Mouse (Mus musculus) lung, adult 2 months (tissue): ENCODE data around the gene 4930469K13Rik. TPM values are rescaled to one million over a fixed set of nuclear protein-coding genes. Genes with fewer than 3 reads are reported as not detected.

Experiments
- DNase-seq: peaks from one replicate; pipeline ENCODE4 v3.0.0; 2022
- H3K4me1 ChIP-seq: fragments of 200-500 bp; 2 replicates; pipeline ENCODE4 v1.6.1; 2011; ENCODE audit warnings: low read length; ENCODE audit not compliant: control insufficient read depth, insufficient read depth
- H3K4me3 ChIP-seq: fragments of 200-500 bp; replicated peaks from 2 replicates; pipeline ENCODE3; 2011; ENCODE audit warnings: low read depth, mild to moderate bottlenecking, control low read depth, low read length; ENCODE audit errors: extremely low read depth
- CTCF ChIP-seq: fragments of 200-500 bp; IDR thresholded peaks from 2 replicates; pipeline ENCODE4 v1.5.1; 2011; ENCODE audit warnings: mild to moderate bottlenecking, low read length, control low read depth; ENCODE audit not compliant: insufficient read depth
- POLR2A ChIP-seq: fragments of 200-500 bp; IDR thresholded peaks from 2 replicates; pipeline ENCODE4 v1.6.1; 2011; ENCODE audit warnings: low read depth, mild to moderate bottlenecking, control low read depth, low read length, borderline replicate concordance; ENCODE audit errors: extremely low read depth
- WGBS: fragments of 180-500 bp; shearing (Covaris S2); methylation state at CpG from one replicate; pipeline ENCODE4 v1.1.7; 2018; 5-methylcytosine and 5-hydroxymethylcytosine counted together
- polyA plus RNA-seq: library from polyadenylated mRNA; depleted of rRNA; stranded (reverse); fragments of >200 nt; gene quantifications from 2 replicates; pipeline ENCODE4 v1.2.3, GENCODE M21; 2012

4930469K13Rik gene
- polyA plus RNA-seq, 1 experiment, result not detected

- DNase-seq, result no peak
- Histone ChIP-seq H3K4me1 (no peaks in the 10 kb centered on the region), H3K4me3 (no peak overlapping the region)
- TF ChIP-seq CTCF, result no peak
- no peak for TF ChIP-seq POLR2A
- 10% methylated on average over 2 of the region's 2 CpGs for WGBS
Observed at GRCm38 (mm10) chr11:34116572-34117135, 18.3 kb upstream of the 4930469K13Rik start.

- Histone ChIP-seq H3K4me1 (no peaks in the 10 kb centered on the region), H3K4me3 (no peak overlapping the region)
- 60% methylated on average over 2 of the region's 2 CpGs for WGBS
- DNase-seq, result no peak
- TF ChIP-seq CTCF (no peak), POLR2A (no peak)
Observed at GRCm38 (mm10) chr11:34113760-34114159, 15.4 kb upstream of the 4930469K13Rik start.

GRCm38 (mm10) chr11:34112781-34113380, 14.5 kb upstream of the 4930469K13Rik start:
- no peaks in the 10 kb centered on the region for H3K4me1 ChIP-seq
- DNase-seq, result no peak
- no peak for TF ChIP-seq CTCF
- TF ChIP-seq POLR2A, result no peak
- WGBS, result 69% methylated on average over 4 of the region's 4 CpGs
- H3K4me3 ChIP-seq, result no peak overlapping the region

- 66% methylated on average over 7 of the region's 7 CpGs for WGBS
- Histone ChIP-seq H3K4me3 (no peak overlapping the region), H3K4me1 (no peaks in the 10 kb centered on the region)
- no peak for TF ChIP-seq POLR2A
- no peak for TF ChIP-seq CTCF
- no peak for DNase-seq
Observed at GRCm38 (mm10) chr11:34111940-34112339, 13.6 kb upstream of the 4930469K13Rik start.

GRCm38 (mm10) chr11:34109260-34109659, 10.9 kb upstream of the 4930469K13Rik start:
- TF ChIP-seq CTCF (no peak), POLR2A (no peak)
- Histone ChIP-seq H3K4me3 (no peak overlapping the region), H3K4me1 (no peaks in the 10 kb centered on the region)
- WGBS, result 97% methylated on average over 1 of the region's 1 CpGs
- DNase-seq, result no peak

GRCm38 (mm10) chr11:34104919-34105318, 6.6 kb upstream of the 4930469K13Rik start:
- TF ChIP-seq POLR2A, result no peak
- no peak for TF ChIP-seq CTCF
- no peaks in the 10 kb centered on the region for H3K4me1 ChIP-seq
- no peak overlapping the region for H3K4me3 ChIP-seq
- DNase-seq, result no peak
- WGBS, result 59% methylated on average over 1 of the region's 1 CpGs

GRCm38 (mm10) chr11:34101827-34102226, 3.5 kb upstream of the 4930469K13Rik start:
- H3K4me3 ChIP-seq, result no peak overlapping the region
- no peak for DNase-seq
- no peaks in the 10 kb centered on the region for H3K4me1 ChIP-seq
- TF ChIP-seq POLR2A, result no peak
- TF ChIP-seq CTCF, result no peak
- 72% methylated on average over 4 of the region's 4 CpGs for WGBS

- TF ChIP-seq CTCF, result no peak
- TF ChIP-seq POLR2A, result no peak
- H3K4me3 ChIP-seq, result no peak overlapping the region
- WGBS, result 64% methylated on average over 3 of the region's 3 CpGs
- no peaks in the 10 kb centered on the region; the same call in 1 of the 2 replicates for H3K4me1 ChIP-seq
- no peak for DNase-seq
Observed at GRCm38 (mm10) chr11:34087064-34087463, 11.3 kb downstream of the 4930469K13Rik start.

- TF ChIP-seq POLR2A, result no peak
- no peak for TF ChIP-seq CTCF
Observed at GRCm38 (mm10) chr11:34086164-34086751, 12.1 kb downstream of the 4930469K13Rik start.

GRCm38 (mm10) chr11:34084639-34085038, 13.7 kb downstream of the 4930469K13Rik start:
- TF ChIP-seq CTCF (no peak), POLR2A (no peak)
- no peak for DNase-seq
- WGBS, result 39% methylated on average over 2 of the region's 2 CpGs
- no peak overlapping the region for H3K4me3 ChIP-seq
- no peaks in the 10 kb centered on the region; the same call in 1 of the 2 replicates for H3K4me1 ChIP-seq

More at GRCm38 (mm10) chr11:34086164-34086751, 12.1 kb downstream of the 4930469K13Rik start:
- Histone ChIP-seq H3K4me1 (no peaks in the 10 kb centered on the region; the same call in 1 of the 2 replicates), H3K4me3 (no peak overlapping the region)
- 44% methylated on average over 8 of the region's 8 CpGs for WGBS
- no peak for DNase-seq
